Mouse (Mus musculus) skeletal muscle tissue, postnatal 0 days (tissue): ENCODE data around the gene Vmn1r94. TPM values are rescaled to one million over a fixed set of nuclear protein-coding genes. Genes with fewer than 3 reads are reported as not detected.

Source experiments
- polyA plus RNA-seq: library from polyadenylated mRNA; unstranded; fragments of >200 nt; fragmentation: Nextera tagmentation; extraction: Ambion mirVana; gene quantifications from 2 replicates; pipeline ENCODE4 v1.2.1, GENCODE M21; 2015

Vmn1r94 gene
- polyA plus RNA-seq: not detected in 2 replicates

DNA sequence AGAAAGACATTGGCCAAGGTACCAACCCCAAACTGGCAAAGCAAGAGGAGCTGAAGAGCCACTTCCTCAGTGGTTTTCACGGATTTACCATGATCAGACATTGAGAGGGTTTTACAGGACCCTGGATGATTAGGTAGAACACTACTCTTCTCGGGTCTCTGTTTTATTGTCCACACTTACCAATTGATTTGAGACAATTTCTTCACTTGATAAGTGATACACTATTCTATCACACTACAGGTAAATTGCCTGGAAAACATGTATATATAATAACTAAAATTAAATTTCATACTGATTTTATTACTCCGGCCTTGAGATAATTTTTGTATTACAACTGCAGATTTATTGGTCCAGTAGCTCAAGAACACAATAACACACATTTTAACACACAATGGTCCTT, at the start of gene Vmn1r94:
Gene Vmn1r94 (minus strand): TSS at position 101 of the 400 bp plus-strand sequence.

DNA sequence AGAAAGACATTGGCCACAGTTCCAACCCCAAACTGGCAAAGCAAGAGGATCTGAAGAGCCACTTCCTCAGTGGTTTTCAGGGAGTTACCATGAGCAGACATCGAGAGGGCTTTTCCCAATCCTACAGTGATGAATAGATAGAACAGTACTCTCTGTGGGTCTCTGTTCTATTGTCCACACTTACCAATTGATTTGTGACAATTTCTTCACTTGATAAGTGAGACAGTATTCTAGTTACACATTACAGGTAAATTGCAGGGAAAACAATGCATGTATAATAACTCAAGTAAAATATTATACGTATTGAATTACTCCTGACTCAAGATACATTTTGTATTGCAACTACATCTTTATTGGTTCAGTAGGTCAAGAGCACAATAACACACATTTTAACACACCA, 37.3 kb upstream of the Vmn1r94 start, which contains the start of gene Gm6164:
Gene Gm6164 (minus strand): TSS at position 101 of the 400 bp plus-strand sequence.

DNA sequence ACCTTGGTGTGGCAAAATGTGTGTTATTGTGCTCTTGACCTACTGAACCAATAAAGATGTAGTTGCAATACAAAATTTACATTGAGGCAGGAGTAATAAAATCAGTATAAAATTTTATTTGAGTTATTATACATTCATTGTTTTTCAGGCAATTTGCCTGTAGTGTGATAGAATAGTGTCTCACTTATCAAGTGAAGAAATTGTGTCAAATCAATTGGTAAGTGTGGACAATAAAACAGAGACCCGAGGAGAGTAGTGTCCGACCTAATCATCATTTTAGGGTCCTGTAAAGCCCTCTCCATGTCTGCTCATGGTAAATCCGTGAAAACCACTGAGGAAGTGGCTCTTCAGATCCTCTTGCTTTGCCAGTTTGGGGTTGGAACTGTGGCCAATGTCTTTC, 25.2 kb upstream of the Vmn1r94 start, which contains the start of gene Vmn1r95:
Gene Vmn1r95 (plus strand): TSS at position 301 of the 400 bp plus-strand sequence.

DNA sequence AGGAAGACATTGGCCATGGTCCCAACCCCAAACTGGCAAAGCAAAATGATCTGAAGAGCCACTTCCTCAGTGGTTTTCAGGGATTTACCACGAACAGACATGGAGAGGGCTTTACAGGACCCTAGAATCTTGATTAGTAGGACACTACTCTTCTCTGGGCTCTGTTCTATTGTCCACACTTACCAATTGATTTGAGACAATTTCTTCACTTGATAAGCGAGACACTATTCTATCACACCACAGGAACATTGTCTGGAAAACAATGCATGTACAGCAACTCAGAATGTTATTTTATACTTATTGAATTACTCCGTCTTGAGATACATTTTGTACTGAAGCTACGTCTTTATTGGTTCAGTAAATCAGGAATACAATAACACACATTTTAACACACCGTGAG, 29.2 kb downstream of the Vmn1r94 start, which contains the start of gene Vmn1r93:
Gene Vmn1r93 (minus strand): TSS at position 101 of the 400 bp plus-strand sequence.

DNA sequence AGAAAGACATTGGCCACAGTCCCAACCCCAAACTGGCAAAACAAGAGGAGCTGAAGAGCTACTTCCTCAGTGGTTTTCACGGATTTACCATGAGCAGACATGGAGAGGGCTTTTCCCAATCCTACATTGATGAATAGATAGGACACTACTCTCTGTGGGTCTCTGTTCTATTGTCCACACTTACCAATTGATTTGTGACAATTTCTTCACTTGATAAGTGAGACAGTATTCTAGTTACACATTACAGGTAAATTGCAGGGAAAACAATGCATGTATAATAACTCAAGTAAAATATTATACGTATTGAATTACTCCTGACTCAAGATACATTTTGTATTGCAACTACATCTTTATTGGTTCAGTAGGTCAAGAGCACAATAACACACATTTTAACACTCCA, 45.7 kb downstream of the Vmn1r94 start, which contains the start of gene Gm16442:
Gene Gm16442 (minus strand): TSS at position 101 of the 400 bp plus-strand sequence.

Other genes with a start within 250 kb of the Vmn1r94 start
- gene Pvr, start 247.2 kb downstream of the Vmn1r94 start, polyA plus RNA-seq: 15.0 and 18.2 TPM in 2 replicates
- gene Igsf23, start 217.6 kb downstream of the Vmn1r94 start, polyA plus RNA-seq: 0.07 and 0.13 TPM in 2 replicates
- not detected in 2 replicates for gene Ceacam20, start 203.0 kb downstream of the Vmn1r94 start, polyA plus RNA-seq
- not detected in 2 replicates for gene Nlrp9b, start 176.9 kb downstream of the Vmn1r94 start, polyA plus RNA-seq
- gene Vmn1r91, start 68.7 kb downstream of the Vmn1r94 start, polyA plus RNA-seq: not detected in 2 replicates
- gene Gm16442, start 45.8 kb downstream of the Vmn1r94 start, polyA plus RNA-seq: not detected in 2 replicates
- not detected in 2 replicates for gene Vmn1r93, start 29.3 kb downstream of the Vmn1r94 start, polyA plus RNA-seq
- not detected in 2 replicates for gene Vmn1r95, start 25.3 kb upstream of the Vmn1r94 start, polyA plus RNA-seq
- not detected in 2 replicates for gene Gm6164, start 37.2 kb upstream of the Vmn1r94 start, polyA plus RNA-seq
- not detected in 2 replicates for gene Gm4498, start 65.5 kb upstream of the Vmn1r94 start, polyA plus RNA-seq
- gene Gm5890, start 94.5 kb upstream of the Vmn1r94 start, polyA plus RNA-seq: not detected in 2 replicates
- gene Gm4133, start 165.7 kb upstream of the Vmn1r94 start, polyA plus RNA-seq: not detected in 2 replicates
- not detected in 2 replicates for gene Gm5728, start 207.0 kb upstream of the Vmn1r94 start, polyA plus RNA-seq
- gene Vmn1r100, start 249.6 kb upstream of the Vmn1r94 start, polyA plus RNA-seq: not detected in 2 replicates